Mouse (Mus musculus) heart, adult 2 months (tissue): Measurements from ENCODE around the gene Olfr1174-ps.

Experiments used
- CTCF ChIP-seq: fragments of 200-600 bp; IDR thresholded peaks from 2 replicates; pipeline ENCODE4 v1.8.1; 2022; ENCODE audit warnings: antibody characterized with exemption, mild to moderate bottlenecking, moderate library complexity
- EP300 ChIP-seq: fragments of 200-500 bp; IDR thresholded peaks from 2 replicates; pipeline ENCODE4 v1.6.1; 2011; ENCODE audit warnings: low read depth, low read length, control low read depth; ENCODE audit not compliant: insufficient read depth

DNA sequence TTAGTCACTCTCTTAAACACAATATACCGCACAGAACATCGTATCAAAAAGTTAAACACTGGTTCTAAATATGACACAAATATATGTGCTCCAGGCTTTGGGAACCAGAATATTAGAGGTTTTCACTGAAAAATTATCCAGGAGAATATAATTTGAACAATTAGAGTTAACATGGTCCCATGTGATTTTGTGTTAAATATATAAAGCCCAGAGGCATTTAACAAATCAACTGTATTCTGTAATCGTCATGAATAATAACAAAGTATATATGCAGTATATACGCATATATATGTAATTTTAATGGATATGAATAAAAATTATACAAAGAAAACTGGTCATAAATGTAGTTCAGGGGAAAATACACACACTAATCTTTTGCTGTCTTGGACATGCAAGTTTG, at the start of gene Olfr1174-ps:
- TF ChIP-seq EP300 (no peak), CTCF (no peak)
